Mouse (Mus musculus) cortical plate, adult 2 months (tissue): ENCODE data around the gene Ubtf.

Experiments used
- CTCF ChIP-seq: fragments of 200-500 bp; IDR thresholded peaks from 2 replicates; pipeline ENCODE4 v1.5.1; 2011; ENCODE audit warnings: mild to moderate bottlenecking, control low read depth, low read length; ENCODE audit not compliant: insufficient read depth; ENCODE audit errors: extremely low read depth
- POLR2A ChIP-seq: fragments of 200-500 bp; IDR thresholded peaks from 2 replicates; pipeline ENCODE4 v1.6.1; 2011; ENCODE audit warnings: mild to moderate bottlenecking, low read length, control low read depth; ENCODE audit not compliant: insufficient read depth; ENCODE audit errors: extremely low read depth

DNA sequence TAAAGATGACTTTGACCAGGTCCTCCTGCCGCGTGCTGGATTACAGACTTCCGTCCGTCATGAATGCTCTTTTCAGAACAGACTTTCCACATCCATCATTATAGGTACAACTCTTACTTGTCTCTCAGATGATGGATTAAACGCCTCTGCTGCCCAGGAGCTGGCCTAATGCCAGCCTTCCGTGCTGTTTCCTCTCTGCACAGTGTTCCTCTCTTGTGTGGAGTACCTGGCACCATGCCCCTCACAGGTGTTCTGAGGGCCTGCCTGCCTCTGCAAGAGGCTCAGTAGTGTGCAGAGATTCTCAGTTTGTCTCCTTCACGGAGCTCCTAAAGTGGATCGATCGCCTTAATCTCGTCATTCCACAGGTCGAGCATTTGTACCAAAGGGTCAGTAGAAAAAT lies 19.7 kb upstream of the Ubtf start:
- TF ChIP-seq CTCF (no peak), POLR2A (no peak)
